Mouse (Mus musculus): ENCODE measurements around the gene Wnt1.
"Not testable (repeated sequence)": the region's sequence is repeated elsewhere in the genome, so short reads cannot be mapped to it uniquely, and the experiment has no call there.

Gene Wnt1

DNA sequence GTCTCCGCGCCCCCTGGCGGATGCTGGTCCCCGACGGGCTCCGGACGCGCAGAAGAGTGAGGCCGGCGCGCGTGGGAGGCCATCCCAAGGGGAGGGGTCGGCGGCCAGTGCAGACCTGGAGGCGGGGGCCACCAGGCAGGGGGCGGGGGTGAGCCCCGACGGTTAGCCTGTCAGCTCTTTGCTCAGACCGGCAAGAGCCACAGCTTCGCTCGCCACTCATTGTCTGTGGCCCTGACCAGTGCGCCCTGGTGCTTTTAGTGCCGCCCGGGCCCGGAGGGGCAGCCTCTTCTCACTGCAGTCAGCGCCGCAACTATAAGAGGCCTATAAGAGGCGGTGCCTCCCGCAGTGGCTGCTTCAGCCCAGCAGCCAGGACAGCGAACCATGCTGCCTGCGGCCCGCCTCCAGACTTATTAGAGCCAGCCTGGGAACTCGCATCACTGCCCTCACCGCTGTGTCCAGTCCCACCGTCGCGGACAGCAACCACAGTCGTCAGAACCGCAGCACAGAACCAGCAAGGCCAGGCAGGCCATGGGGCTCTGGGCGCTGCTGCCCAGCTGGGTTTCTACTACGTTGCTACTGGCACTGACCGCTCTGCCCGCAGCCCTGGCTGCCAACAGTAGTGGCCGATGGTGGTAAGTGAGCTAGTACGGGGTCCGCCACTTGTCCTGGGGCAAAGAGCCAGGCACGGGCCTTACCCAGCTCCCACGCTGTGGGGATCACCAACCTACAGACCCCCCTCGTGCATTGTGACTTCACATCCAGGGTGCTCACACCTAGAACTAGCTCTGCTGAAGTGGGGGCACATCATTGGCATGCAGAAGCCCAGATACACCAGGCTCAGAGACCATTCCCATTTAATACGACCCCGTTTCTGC is at the start of gene Wnt1:
Gene Wnt1, plus strand, starts transcription at position 197 of the 875 bp plus-strand sequence.
- DNase-seq, result peak; percentile 48

DNA sequence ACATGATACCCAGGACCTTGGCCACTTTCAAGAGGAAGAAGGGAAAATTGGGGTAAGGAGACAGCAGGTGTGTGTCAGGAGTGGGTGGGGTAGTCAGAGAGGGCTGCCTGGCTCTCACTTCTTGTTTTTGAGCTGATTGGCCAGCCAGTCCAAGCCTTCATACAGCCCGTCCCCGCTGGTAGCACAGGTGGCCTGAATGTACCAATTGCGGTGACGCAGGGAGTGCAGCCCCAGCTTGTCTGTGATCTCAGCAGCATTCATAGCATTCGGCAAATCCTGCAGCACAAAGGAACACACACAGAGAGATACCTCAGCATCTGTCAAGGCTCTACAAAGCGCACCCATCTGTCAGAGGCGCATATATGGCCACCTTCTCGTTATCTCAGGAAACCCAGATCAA is 49.4 kb upstream of the Wnt1 start:
- DNase-seq, result no peak

DNA sequence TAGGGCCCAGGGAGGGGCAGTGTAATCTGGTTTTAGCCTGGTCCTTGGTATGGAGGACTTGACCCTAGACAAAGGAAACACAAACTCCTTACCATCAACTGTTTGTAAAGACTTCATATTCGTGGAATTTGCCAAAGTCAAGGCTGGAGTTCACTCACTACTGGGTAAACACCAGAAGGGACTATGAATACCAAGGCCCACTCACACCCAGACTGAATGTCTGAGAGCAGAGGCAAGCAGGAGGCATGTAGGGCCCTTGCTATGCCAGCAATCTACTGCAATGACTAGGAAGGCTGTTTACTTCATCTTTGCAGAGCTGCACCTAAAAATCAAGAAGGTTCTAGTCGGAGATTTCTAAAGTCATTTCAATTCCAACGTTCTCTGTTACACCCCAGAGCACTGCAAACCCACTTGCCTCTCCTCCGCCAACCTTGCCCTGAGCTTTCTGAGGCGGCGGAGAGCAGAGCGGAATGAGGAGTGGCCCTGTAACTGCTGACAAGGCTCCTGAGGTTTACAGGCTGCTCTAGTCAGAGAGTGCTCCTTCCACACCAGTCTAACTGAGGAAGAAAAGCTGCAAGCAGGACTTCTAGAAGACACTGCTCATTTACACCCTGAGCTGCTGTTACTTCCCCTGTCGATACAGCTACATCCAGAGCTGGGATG is 46.8 kb upstream of the Wnt1 start:
- no peak for DNase-seq

DNA sequence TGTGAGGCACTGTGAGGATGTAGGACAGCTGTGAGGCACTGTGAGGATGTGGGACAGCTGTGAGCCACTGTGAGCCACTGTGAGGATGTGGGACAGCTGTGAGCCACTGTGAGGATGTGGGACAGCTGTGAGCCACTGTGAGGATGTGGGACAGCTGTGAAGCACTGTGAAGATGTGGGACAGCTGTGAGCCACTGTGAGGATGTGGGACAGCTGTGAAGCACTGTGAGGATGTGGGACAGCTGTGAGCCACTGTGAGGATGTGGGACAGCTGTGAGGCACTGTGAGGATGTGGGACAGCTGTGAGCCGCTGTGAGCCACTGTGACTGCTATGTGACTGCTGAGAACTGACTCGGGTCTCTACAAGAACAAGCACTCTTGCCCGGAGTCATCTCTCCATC is 45.8 kb upstream of the Wnt1 start:
- not testable (repeated sequence) for DNase-seq

DNA sequence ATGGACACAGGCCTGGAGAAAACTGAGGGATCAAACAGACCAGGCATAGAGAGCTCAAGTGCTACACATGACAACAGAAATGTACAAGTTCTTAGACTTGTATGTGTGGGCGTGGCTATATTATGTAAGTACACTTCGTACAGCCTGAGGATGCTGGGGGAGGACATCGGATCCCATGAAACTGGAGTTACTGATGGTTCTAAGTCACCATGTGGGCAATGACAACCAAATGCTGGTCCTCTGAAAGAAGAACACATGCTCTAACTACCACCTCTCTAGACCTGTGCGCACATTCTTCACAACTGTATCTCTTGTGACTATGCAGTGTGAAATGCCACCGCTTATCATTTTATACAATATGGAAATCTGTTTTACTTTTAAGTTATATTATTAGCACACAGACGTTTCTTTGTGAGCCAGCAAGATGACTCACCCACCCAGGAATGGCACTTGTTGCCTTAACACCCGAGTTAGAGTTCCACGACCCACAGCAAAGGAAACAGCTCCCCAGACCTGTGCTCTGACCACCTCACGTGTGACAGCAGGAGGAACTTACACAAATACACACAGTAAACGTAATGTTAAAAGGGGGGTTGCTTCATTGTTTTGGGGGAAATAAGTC is 43.2 kb upstream of the Wnt1 start:
- no peak for DNase-seq

DNA sequence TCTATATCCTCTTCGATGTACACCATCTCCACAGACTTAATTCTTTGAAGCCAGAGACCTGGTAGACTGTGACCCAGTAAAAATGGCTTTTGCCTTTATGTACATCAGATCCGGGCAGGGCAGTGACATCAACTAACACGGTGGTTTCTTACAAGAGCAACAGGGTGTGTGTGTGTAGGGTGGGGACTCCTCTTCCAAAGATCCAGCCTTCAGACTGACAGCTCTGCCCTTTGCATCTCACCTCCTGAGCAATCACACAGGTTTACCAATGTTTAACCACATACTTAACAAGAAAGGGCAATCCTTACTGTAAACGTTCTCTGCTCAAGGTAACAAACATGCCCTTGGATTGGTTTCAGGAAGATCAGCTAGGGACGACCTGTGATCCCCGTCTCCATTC is 42.4 kb upstream of the Wnt1 start:
- DNase-seq, result no peak

DNA sequence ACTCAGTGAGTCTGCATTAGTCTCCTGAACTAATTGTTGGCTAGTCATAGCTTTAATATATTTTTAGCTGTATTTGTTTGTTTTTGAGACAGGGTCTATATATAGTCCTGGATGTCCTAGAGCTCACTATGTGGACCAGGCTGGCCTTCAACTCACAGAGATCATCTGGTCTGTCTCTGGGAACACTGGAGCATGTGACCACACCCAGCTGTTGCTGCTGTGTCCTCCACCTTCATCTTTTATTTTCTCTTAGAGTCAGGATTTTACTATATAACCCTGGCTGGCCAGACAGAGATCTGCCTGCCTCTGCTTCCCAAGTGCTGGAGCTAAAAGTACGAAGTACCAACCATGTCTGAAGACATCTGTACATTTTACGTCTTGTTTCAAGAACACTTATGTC is 40.6 kb upstream of the Wnt1 start:
- DNase-seq, result no peak

DNA sequence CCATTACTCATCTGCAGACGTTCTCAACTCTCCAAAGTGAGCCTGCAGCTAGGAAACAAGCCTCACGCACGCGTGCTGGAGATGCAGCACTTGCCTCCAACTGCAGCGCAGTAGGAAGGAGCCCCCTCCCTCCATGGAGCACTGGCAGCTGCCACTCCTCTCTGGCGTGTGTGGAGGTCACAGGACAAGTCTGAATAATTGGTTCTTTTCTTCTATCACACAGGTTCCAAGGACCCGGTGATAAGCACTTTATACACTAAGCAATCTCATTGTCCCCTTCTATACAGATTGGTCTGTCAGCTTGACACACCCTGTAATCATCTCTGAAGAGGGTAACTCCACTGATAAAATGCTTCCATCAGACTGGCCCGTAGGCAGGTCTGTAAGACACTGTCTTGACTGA is 36.6 kb upstream of the Wnt1 start:
- no peak for DNase-seq

DNA sequence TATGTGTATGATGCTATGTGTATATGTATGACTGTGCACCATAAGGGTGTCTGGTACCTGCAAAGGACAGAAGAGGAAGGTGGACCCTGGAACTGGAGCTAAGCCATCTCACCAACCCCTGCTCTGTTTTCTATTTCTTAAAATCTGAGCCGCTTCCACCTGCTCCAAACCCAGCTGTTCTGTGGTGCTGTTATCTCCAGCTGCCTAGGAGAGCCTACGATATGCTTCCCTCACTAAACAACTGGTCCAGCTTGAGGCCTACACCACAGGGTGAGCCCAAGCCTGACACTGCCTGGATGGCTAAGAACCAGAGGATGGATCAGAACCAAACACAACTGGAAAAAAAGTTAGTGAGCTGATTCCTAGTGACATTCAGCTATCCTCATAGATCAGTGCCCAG is 35.5 kb upstream of the Wnt1 start:
- DNase-seq, result no peak

DNA sequence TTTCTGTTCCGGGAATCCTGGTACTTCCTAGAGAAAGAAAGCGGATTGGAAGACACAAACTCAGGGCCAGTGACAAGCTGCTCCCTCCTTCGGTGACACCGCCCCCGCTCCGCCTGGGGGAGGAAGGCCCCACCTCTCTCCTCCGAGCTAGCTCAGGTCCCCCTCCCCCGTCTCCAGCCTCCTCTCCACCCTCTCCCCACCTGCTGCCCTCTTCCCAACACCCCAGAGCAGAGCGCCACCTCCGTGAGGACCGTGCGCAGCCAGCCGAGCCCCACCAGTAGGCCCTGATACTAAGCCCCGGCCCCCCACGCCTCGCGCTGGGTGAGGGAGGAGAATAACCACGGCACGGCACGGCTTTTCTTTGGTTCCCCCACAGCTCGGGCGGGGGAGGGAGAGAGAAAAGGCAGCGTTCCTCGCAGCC is 27.4 kb upstream of the Wnt1 start:
- peak; percentile 77 for DNase-seq

DNA sequence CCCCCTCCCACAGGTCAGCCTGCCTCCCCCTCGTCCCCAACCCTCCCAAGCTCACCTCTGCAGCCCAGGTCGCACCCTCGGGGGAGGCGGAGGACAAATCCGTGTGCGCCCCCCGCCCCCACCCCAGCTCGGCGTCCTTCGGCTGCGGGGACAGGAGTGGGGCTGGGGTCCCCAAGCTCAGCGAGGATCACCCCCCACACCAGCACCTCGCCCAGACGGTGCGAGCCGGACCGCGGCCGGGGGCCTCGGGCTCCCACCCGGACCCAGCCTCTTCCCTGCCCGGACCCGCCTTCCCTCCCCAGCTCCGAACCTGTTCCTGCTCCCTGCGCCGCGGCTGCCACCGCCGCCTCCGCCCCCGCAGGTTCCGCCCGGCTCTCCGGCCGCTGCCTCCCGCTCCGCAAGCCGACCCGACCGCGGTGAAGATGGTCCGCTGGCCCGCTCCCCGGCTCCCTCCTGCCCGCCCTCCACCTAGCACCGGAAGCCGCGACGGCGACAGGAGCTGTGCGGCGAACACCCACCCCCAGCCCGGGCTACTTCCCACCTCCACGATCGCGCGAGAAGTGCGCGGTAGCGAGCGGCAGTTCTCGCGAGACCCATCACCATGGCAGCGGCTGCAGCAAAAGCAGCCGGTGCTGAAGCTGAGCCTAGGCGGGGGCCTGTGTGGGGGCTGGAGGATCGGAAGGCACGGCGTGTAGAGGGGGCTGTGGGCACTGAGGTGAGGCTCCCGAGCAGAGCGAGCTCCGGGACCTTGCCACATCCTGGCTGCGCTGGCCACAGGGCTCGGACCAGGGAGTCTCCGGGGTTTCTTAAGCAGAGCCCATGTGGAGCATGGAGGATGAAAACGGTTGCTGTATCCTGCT is 26.8 kb upstream of the Wnt1 start, which contains the start of gene Arf3:
Gene Arf3, minus strand, starts transcription at position 545 of the 860 bp plus-strand sequence.
- peak; percentile 91 for DNase-seq

DNA sequence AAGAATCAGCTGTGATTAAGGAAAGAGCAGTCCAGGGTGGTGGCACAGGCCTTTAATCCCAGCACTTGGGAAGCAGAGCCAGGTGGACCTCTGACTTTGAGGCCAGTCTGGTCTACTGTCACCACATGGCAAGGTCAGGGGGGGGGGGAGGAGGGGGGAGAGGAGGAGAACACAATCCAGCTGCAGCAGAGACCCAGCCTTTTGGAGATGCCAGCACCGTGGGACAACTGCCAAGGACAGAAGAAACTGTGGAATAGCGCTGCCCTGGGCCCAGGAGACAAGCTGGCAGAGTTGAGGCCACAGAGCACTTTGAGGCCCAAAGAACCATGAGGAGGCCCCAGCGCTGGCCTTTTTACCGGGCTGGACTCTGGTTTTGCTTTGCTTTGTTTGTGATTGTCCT is 23.7 kb upstream of the Wnt1 start:
- DNase-seq, result no peak

DNA sequence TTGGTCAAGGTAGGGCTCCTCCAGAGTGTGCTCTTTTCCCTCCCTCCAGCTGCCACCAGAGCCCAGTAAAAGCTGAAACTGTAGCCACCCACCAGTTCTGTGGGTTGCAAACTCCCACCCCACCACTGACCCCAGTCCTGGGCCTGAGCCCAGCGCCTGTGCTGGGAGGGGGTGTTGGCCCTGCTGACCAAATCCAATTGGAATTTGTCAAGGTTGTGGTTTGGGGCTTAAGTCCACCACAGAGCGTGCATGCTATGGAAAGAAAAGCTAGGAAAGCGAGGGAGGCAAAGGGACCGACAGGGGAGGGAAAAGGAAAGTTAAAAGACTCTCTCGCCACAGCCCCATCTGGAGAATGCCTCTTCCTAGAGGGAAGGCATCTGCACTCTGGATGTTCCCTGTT is 21.4 kb upstream of the Wnt1 start:
- DNase-seq, result no peak

DNA sequence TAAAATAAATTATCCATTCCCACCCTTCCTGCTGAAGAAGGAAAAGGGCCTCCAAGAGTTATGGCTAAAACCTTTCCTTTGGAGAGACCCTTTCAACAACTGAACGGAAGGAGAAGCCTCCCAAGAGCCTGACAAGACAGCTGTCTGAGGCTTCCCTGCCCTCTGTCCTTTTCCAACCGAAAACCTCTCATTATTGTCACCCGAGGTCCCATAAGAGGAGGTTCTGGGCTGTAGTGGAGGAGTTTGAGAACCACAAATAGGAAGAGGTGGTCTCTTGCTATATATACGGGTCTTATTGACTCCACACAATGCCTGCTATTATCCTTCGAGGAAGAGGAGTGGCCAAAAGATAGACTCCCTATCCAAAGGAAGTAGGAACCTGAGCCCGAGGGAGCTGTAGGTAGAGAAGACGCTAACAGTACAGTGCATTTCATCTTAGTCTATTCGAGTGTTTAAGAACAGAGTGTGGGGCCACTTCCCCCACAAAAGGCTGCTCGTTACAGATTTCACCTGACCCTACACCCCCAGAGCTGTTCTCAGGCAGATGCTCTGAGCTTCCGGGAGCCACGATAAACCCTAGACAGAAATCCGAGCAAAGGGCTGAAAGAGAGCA is 17.7 kb upstream of the Wnt1 start:
- no peak for DNase-seq

DNA sequence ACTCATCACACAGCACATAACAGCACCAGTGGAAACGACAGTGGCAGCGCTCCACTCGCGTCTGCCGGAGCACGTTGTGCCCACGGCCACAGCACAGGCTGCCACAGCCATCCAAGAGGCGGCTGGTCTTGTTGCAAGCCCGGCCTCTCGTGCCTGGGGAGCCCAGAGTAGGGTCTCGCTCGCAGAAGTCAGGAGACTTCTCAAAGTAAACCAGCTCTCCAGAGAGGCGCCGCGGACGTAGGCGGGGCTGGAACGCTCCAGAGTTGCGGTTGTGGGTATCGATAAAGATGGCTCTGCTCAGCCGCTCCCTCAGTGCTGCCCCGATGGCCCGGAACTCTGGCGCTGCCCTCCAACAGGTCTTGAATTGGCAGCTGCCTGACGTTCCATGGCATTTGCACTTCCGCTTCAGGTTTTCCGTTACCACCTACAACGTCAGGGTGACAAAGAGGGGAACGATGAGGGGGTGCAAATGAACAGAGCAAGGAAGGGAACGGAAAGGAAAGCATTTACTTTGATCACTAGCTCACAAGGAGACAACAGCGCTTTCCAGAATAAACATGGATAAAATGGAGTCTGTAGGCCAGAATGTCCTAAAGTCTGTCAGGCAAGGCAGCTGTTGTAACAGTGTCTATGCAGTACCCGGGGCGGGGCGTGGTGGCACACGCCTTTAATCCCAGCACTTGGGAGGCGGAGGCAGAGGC is 17.0 kb upstream of the Wnt1 start:
- DNase-seq, result peak; percentile 42

DNA sequence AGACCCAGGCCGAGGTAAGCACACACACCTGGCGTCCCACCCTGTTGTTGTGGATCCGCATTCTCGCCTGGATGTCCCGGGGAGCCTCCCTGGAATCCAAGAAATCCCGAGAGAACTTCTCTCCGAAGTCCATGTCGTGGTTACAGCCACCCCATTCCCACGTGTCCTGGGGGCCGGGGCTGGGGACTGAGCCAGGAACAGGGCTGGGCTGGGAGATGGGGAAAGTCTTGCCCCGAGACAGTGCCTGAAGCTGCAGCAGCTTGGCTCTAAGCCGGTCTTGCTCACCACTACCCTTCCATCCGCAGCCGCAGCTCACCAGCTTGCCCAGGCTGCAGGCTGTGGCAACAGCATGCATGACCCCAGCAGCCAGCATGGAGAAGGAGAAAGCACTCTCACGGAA is 15.6 kb upstream of the Wnt1 start:
- no peak for DNase-seq

DNA sequence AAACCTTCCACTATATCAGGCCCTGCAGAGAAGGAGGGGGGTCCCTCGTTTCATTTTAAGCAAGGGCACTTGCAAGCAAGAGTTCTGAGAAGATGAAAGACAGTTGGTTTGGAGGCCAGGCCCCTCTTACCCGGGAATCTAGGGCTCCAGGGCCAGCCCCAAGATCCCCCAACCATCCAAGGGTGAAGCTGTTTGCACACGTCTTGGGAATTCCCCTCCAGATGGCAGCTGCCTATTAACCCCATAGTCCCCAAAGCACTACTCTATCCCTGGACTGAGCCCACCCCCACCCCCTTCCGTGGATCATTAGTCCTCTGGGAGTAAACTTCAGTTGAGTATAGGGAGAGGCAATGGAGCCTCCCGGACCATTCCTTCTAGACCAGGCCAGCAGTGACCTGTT is 14.1 kb upstream of the Wnt1 start:
- DNase-seq, result no peak

DNA sequence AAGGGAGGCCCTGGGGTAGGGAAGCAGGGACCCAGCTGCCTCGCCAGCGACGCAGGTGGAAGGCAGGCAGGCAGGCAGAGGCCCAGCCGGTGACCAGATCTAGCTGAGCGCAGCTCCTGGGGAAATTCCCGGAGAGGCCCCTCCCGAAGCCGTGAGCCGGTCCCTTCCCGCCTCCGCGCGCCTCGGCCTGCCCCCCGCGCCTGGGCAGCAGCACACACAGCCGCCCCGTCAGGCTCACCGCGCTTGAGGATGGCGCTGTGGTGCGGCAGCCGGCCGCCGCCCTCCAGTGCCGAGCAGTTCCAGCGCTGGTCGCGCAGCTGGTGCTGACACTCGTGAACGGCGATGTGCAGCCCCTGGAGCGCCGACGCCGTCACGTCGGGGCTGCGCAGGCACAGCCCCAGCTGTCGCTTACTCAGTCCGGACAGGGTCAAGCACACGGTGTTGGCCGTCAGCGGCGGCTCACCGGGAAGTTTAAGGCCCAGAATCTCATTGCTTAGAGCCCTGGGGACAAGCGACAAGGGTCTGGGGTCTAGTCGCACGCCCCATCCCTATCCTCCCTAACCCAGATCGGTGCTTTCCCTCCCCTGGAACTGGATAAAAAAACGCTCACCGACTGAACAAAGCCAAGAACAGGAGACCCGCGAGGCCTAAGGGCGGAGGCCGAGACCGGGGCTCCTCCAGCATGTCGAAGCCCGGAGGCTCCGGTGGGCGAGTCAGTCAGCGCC is 13.2 kb upstream of the Wnt1 start:
- peak; percentile 27 for DNase-seq

DNA sequence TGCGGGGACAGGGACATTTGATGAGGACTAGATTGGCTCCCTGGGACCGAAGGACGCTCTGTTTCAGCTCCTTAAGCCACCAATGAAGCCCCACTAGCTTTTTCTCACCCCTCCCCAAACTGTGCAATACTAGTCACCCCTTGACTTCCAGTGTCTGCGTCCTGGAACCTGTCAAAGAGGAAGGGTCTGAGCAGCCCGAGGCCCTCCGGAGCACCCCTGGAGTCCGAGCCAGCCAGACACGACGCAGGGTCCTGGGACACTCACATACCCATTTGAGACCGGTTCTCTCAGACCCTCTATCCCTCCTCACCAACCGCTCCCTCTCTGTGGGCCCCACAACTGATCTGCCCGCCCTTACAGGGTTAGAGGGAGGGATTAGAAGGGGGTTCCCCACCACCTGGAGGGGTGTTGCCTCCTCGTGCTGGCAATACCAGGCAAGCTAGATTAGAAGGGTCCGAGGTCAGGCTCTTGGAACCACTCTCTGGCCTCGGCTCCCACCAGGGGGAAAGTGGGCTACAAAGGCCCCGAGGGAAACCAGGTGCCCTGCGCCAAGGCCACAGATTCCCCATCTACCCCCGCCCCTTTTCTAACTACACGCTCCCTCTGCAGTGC is 12.5 kb upstream of the Wnt1 start:
- no peak for DNase-seq

DNA sequence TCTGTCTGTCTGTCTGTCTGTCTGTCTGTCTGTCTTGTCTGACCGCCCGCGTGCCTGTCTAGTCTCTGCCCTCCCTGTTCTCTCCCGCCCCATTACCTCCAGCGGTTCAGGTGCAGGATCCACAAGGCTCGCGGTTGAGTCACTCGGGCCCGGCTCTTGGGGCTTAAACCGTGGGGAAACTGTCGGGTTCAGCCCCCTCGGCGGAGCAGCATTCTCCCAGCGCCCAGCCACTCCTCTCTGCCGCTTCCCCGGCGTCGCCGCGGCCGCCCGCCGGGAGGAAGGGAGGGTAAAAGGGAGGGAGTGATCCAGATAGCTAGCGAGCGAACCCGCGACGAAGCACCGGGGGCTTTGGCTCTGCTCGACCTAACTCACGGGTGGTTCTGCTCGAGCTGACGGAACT is 11.9 kb upstream of the Wnt1 start, which contains the start of gene Wnt10b:
Gene Wnt10b, minus strand, starts transcription at position 389 of the 400 bp plus-strand sequence.
- no peak for DNase-seq

All from liver (tissue).